In genomic region chr5:24100106-24100809, GRCm38 (mm10) we compare ENCODE assay signal across 7 mouse cellular contexts. TPM values are rescaled to one million over a fixed set of nuclear protein-coding genes. Genes with fewer than 3 reads are reported as not detected.
DNase-seq lines count a peak whose midpoint lies in the region; ATAC-seq lines count a peak whose summit lies in the region.

Gene Klhl7 (plus strand): TSS chr5:24100605.

- H3K9ac ChIP-seq in embryonic facial prominence, embryonic 11.5 days (replicated peaks; ENCODE audit: low read length), result peak within 1 kb of the TSS; percentile 83
- H3K9ac ChIP-seq in limb, embryonic 13.5 days, result peak within 1 kb of the TSS; percentile 84
- peak within 1 kb of the TSS; percentile 80 for H3K9ac ChIP-seq in midbrain, embryonic 16.5 days (ENCODE audit: low read depth, low read length)

- peak within 1 kb of the TSS; percentile 62 for H3K4me2 ChIP-seq in embryonic facial prominence, embryonic 11.5 days (ENCODE audit: low read depth, low read length)
- H3K4me2 ChIP-seq in limb, embryonic 13.5 days (replicated peaks), result peak within 1 kb of the TSS; percentile 79
- H3K4me2 ChIP-seq in midbrain, embryonic 16.5 days (ENCODE audit: low read length), result peak within 1 kb of the TSS; percentile 81

- 1% methylated on average over 43 of the region's 47 CpGs for WGBS in embryonic facial prominence, embryonic 11.5 days
- WGBS in limb, embryonic 13.5 days, result under 1% methylated on average over 46 of the region's 47 CpGs
- under 1% methylated on average over 47 of the region's 47 CpGs for WGBS in midbrain, embryonic 16.5 days

- peak; percentile 92 for ATAC-seq in embryonic facial prominence, embryonic 11.5 days (replicated peaks; ENCODE audit: insufficient number of reproducible peaks, low FRiP score, low TSS enrichment, low read depth)
- ATAC-seq in limb, embryonic 13.5 days (ENCODE audit: low FRiP score, low read depth), result peak; percentile 98
- ATAC-seq in midbrain, embryonic 16.5 days, result peak; percentile 96

- H3K4me3 ChIP-seq in embryonic facial prominence, embryonic 11.5 days (ENCODE audit: low read depth, low read length), result peak within 1 kb of the TSS; percentile 77
- H3K4me3 ChIP-seq in limb, embryonic 13.5 days, result peak within 1 kb of the TSS; percentile 75
- H3K4me3 ChIP-seq in midbrain, embryonic 16.5 days (ENCODE audit: low read depth, low read length), result peak within 1 kb of the TSS; percentile 70

- peak; percentile 90 for DNase-seq in adrenal gland, postnatal 25 days
- peak; percentile 95 for DNase-seq in embryonic facial prominence, embryonic 11.5 days (ENCODE audit: low spot score)
- DNase-seq in heart, adult 11 months, result peak; percentile 99
- DNase-seq in kidney, adult 18-20 months, result peak; percentile 85
- DNase-seq in spleen, postnatal 10 days (ENCODE audit: low spot score in 2 of 2), result peak; percentile 80 to 91

- no peaks in the 10 kb centered on the region for H3K4me1 ChIP-seq in embryonic facial prominence, embryonic 11.5 days (ENCODE audit: control insufficient read depth, insufficient read depth, low read length)
- H3K4me1 ChIP-seq in limb, embryonic 13.5 days, result peaks cover 9% of the 10 kb centered on the region
- peaks cover 33% of the 10 kb centered on the region for H3K4me1 ChIP-seq in midbrain, embryonic 16.5 days (ENCODE audit: control insufficient read depth, insufficient read depth, low read length)

- no peaks in the 10 kb centered on the region for H3K9me3 ChIP-seq in embryonic facial prominence, embryonic 11.5 days (replicated peaks; ENCODE audit: control insufficient read depth, low read length)
- H3K9me3 ChIP-seq in limb, embryonic 13.5 days, result no peaks in the 10 kb centered on the region
- H3K9me3 ChIP-seq in midbrain, embryonic 16.5 days (replicated peaks; ENCODE audit: control insufficient read depth, low read length, poor library complexity, severe bottlenecking), result no peaks in the 10 kb centered on the region

- H3K27me3 ChIP-seq in embryonic facial prominence, embryonic 11.5 days (ENCODE audit: control insufficient read depth, insufficient read depth, low read length), result no peaks in the 10 kb centered on the region
- no peaks in the 10 kb centered on the region for H3K27me3 ChIP-seq in limb, embryonic 13.5 days
- no peaks in the 10 kb centered on the region for H3K27me3 ChIP-seq in midbrain, embryonic 16.5 days (ENCODE audit: control insufficient read depth, insufficient read depth, low read depth, low read length)

- H3K27ac ChIP-seq in embryonic facial prominence, embryonic 11.5 days (replicated peaks; ENCODE audit: low read depth, low read length), result peak within 1 kb of the TSS; percentile 80
- H3K27ac ChIP-seq in limb, embryonic 13.5 days, result peak within 1 kb of the TSS; percentile 83
- H3K27ac ChIP-seq in midbrain, embryonic 16.5 days (ENCODE audit: low read length), result peak within 1 kb of the TSS; percentile 95

- no peaks in the 10 kb centered on the region for H3K36me3 ChIP-seq in embryonic facial prominence, embryonic 11.5 days (replicated peaks; ENCODE audit: control insufficient read depth, insufficient read depth, low read depth, low read length)
- no peaks in the 10 kb centered on the region for H3K36me3 ChIP-seq in limb, embryonic 13.5 days
- H3K36me3 ChIP-seq in midbrain, embryonic 16.5 days (ENCODE audit: control insufficient read depth, insufficient read depth, low read length), result no peaks in the 10 kb centered on the region

RNA-seq across cellular contexts. Expression of gene Klhl7, which starts in this region (rescaled TPM):
- total RNA-seq in adrenal gland, postnatal 25 days (2021), result 34.4 and 39.9 TPM in 2 replicates
- polyA plus RNA-seq in embryonic facial prominence, embryonic 11.5 days (2014; fragmentation: Nextera tagmentation; extraction: Ambion mirVana), result 84.7 and 87.5 TPM in 2 replicates
- 55.1 and 60.2 TPM in 2 replicates for polyA plus RNA-seq in limb, embryonic 13.5 days (2015; fragmentation: Nextera tagmentation; extraction: Ambion mirVana)
- 164 and 177 TPM in 2 replicates for polyA plus RNA-seq in midbrain, embryonic 16.5 days (2015; fragmentation: Nextera tagmentation; extraction: Ambion mirVana)

Comparison
In these comparisons a context has a peak if more than half of its experiments do, and no peak if none do; other contexts are left out.
1. Peak in every context shown above with its lines: DNase-seq, ATAC-seq, H3K4me3 ChIP-seq and H3K27ac ChIP-seq.